ENCODE assay signal across 9 mouse cellular contexts in the genomic region with DNA sequence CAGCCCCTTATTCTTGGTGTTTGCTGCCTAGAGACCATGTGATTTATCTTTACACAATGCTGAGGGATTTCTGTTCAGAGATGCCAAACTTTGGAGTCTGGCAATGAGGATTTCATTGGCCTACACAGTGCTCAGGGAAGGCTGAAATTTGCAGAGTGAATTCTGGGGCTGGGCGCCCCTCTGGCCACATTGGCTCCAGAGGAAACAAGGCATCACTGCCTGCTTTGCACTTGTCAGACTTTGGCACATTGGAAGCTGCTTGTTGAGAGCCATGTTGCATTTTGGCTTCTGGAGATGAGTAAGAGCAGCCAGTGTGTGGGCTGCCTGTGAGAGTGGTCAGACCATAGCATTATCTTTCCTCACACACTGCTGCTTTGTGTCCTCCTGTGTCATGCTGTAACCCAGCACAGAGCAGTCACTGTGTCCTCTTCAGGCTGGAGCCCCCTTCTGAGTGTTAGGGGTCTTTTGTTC.
DNase-seq lines count a peak whose midpoint lies in the region; ATAC-seq lines count a peak whose summit lies in the region.
"Had no signal": no experiment of that assay in that cellular context is flagged by ENCODE, and none has a peak within 500 bp of the region (broad histone marks: within the 10 kb centered on the region; RNA-seq: fewer than 3 reads in every experiment).

No protein-coding gene starts in this region.

- peak; percentile 80; the same call in 1 of the 2 replicates for ATAC-seq in hindbrain, embryonic 14.5 days (ENCODE audit: low FRiP score)
- no peak for ATAC-seq in activated CD4-positive, CD25-positive, alpha-beta regulatory T cell, adult 4 months

- no peaks in the 10 kb centered on the region; the same call in 1 of the 2 replicates for H3K4me1 ChIP-seq in hindbrain, embryonic 14.5 days (replicated peaks; ENCODE audit: control insufficient read depth, insufficient read depth, low read length)

- H3K4me3 ChIP-seq in hindbrain, embryonic 14.5 days (replicated peaks; ENCODE audit: low read length), result no peak overlapping the region

- no peak overlapping the region for H3K4me2 ChIP-seq in hindbrain, embryonic 14.5 days (replicated peaks)

- WGBS in hindbrain, embryonic 14.5 days, result 70% methylated on average over 1 of the region's 1 CpGs

- DNase-seq in retina, postnatal 1 day, result peak; percentile 25
- no peak for DNase-seq in retina, embryonic 14.5 days (ENCODE audit: low spot score)
- DNase-seq in hindbrain, embryonic 14.5 days (ENCODE audit: low spot score), result no peak
- peak; percentile 19 for DNase-seq in mesoderm, embryonic 11.5 days (ENCODE audit: low read depth, low spot score)
- DNase-seq in ovary, postnatal 10 days (ENCODE audit: low spot score), result no peak
- DNase-seq in thymus, postnatal 14 days, result no peak
- DNase-seq: cerebellum, postnatal 14 days had no signal

- H3K36me3 ChIP-seq in hindbrain, embryonic 14.5 days (replicated peaks; ENCODE audit: control insufficient read depth, insufficient read depth), result no peaks in the 10 kb centered on the region

- no peaks in the 10 kb centered on the region for H3K27me3 ChIP-seq in hindbrain, embryonic 14.5 days (ENCODE audit: control insufficient read depth, insufficient read depth, low read length)

- H3K27ac ChIP-seq in hindbrain, embryonic 14.5 days, result peak overlapping the region; percentile 66
- H3K27ac ChIP-seq: liver, embryonic 14.5 days had no signal

- no peak overlapping the region for H3K9ac ChIP-seq in hindbrain, embryonic 14.5 days
- H3K9ac ChIP-seq: liver, embryonic 14.5 days had no signal

- H3K9me3 ChIP-seq in hindbrain, embryonic 14.5 days (ENCODE audit: control insufficient read depth, low read length), result no peaks in the 10 kb centered on the region

Comparison
In these comparisons a context has a peak if more than half of its experiments do, and no peak if none do; other contexts are left out.
1. DNase-seq: peak in retina, postnatal 1 day (single experiment) and mesoderm, embryonic 11.5 days (single experiment); none in retina, embryonic 14.5 days (single experiment), hindbrain, embryonic 14.5 days (single experiment), ovary, postnatal 10 days (single experiment) and thymus, postnatal 14 days (single experiment).